Mouse (Mus musculus): ENCODE results near the gene Mrps35. TPM values are rescaled to one million over a fixed set of nuclear protein-coding genes. Genes with fewer than 3 reads are reported as not detected.
A peak's percentile ranks its signal among the peaks of the same experiment; 100 is the strongest.

The Mrps35 gene
- polyA plus RNA-seq, 1 experiment from 2014 or later = 84.1 TPM

DNA sequence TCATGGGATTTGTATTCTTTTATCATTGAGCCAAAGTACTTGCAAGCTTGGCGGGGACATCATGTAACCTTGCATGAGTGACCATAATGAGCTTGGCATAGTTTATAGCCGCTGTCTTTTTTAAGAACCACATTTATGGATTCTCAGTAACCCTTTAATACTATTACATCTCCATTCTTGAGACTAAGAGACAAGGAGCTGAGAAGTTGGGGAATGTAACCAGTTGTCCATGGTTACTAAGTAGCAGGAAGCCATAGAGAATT lies 19.5 kb upstream of the Mrps35 start:
- Histone ChIP-seq H3K4me1 (replicated peaks; ENCODE audit: control insufficient read depth, insufficient read depth, low read length) (no peaks in the 10 kb centered on the region), H3K9ac (ENCODE audit: low read depth, low read length) (no peak overlapping the region), H3K4me2 (replicated peaks; ENCODE audit: low read depth, low read length) (no peak overlapping the region), H3K36me3 (ENCODE audit: control insufficient read depth, insufficient read depth, low read length) (no peaks in the 10 kb centered on the region), H3K27ac (ENCODE audit: low read depth, low read length) (no peak overlapping the region), H3K4me3 (ENCODE audit: low read depth, low read length) (no peak overlapping the region), H3K9me3 (ENCODE audit: control insufficient read depth, low read length) (no peaks in the 10 kb centered on the region), H3K27me3 (ENCODE audit: control insufficient read depth, insufficient read depth, low read length) (no peaks in the 10 kb centered on the region)
- WGBS = 95% methylated on average over 2 of the region's 2 CpGs
- no peak for DNase-seq (ENCODE audit: low spot score)
- no peak for ATAC-seq (ENCODE audit: low FRiP score)

DNA sequence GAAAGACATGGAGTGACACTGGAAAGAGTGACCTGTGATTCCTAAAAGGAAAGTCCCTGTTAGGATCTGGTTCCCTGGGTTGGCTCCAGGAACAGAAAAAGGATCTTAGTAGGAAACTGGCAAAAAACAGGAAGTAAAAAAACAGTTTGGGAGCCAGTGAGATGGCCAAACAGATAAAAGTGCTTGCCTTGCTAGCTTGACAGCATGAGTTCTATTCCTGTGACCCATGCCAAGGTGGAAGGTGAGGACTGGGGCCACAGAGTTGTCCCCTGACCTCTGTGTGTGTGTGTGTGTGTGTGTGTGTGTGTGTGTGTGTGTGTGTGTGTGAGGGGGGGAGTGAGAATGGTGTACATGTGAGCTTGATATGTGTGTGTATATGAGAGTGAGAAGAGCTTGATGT lies 19.0 kb upstream of the Mrps35 start:
- no peaks in the 10 kb centered on the region for H3K27me3 ChIP-seq (ENCODE audit: control insufficient read depth, insufficient read depth, low read length)
- no peak overlapping the region for H3K9ac ChIP-seq (ENCODE audit: low read depth, low read length)
- no peak for DNase-seq (ENCODE audit: low spot score)

GRCm38 (mm10) chr6:147024761-147025160 lies 17.8 kb upstream of the Mrps35 start:
- no peaks in the 10 kb centered on the region for H3K9me3 ChIP-seq (ENCODE audit: control insufficient read depth, low read length)
- H3K9ac ChIP-seq (ENCODE audit: low read depth, low read length) = no peak overlapping the region
- no peaks in the 10 kb centered on the region for H3K27me3 ChIP-seq (ENCODE audit: control insufficient read depth, insufficient read depth, low read length)
- no peak for ATAC-seq (ENCODE audit: low FRiP score)
- no peak for DNase-seq (ENCODE audit: low spot score)
- H3K36me3 ChIP-seq (ENCODE audit: control insufficient read depth, insufficient read depth, low read length) = no peaks in the 10 kb centered on the region
- 88% methylated on average over 3 of the region's 3 CpGs for WGBS
- H3K4me3 ChIP-seq (ENCODE audit: low read depth, low read length) = no peak overlapping the region
- H3K4me1 ChIP-seq (replicated peaks; ENCODE audit: control insufficient read depth, insufficient read depth, low read length) = no peaks in the 10 kb centered on the region
- H3K27ac ChIP-seq (ENCODE audit: low read depth, low read length) = no peak overlapping the region
- no peak overlapping the region for H3K4me2 ChIP-seq (replicated peaks; ENCODE audit: low read depth, low read length)

More for the DNA sequence above, 19.0 kb upstream of the Mrps35 start:
- no peaks in the 10 kb centered on the region for H3K36me3 ChIP-seq (ENCODE audit: control insufficient read depth, insufficient read depth, low read length)
- H3K4me3 ChIP-seq (ENCODE audit: low read depth, low read length) = no peak overlapping the region
- no peak overlapping the region for H3K27ac ChIP-seq (ENCODE audit: low read depth, low read length)
- ATAC-seq (ENCODE audit: low FRiP score) = no peak
- H3K9me3 ChIP-seq (ENCODE audit: control insufficient read depth, low read length) = no peaks in the 10 kb centered on the region
- H3K4me2 ChIP-seq (replicated peaks; ENCODE audit: low read depth, low read length) = no peak overlapping the region
- no peaks in the 10 kb centered on the region for H3K4me1 ChIP-seq (replicated peaks; ENCODE audit: control insufficient read depth, insufficient read depth, low read length)

DNA sequence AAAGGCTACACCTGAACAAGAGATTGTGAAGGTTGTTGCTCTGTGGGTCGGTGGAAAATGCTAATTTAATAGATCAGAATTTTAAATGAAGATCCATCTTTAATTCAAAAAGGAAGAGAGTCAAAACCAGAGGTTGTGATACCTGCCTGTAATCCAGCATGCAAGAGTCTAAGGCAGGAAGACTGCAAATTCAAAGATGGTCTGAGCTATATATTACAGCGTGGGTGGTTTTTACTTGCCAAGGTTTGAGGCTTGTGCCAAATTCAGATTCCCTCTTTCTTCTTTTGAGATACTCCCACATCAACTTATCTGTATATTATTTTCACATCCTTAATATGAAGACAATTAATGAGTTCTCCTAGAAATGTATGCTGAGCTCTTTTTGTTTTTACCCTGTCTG lies 14.2 kb upstream of the Mrps35 start:
- Histone ChIP-seq H3K4me3 (ENCODE audit: low read depth, low read length) (no peak overlapping the region), H3K9me3 (ENCODE audit: control insufficient read depth, low read length) (no peaks in the 10 kb centered on the region), H3K9ac (ENCODE audit: low read depth, low read length) (no peak overlapping the region), H3K36me3 (ENCODE audit: control insufficient read depth, insufficient read depth, low read length) (no peaks in the 10 kb centered on the region), H3K27ac (ENCODE audit: low read depth, low read length) (no peak overlapping the region), H3K4me1 (replicated peaks; ENCODE audit: control insufficient read depth, insufficient read depth, low read length) (no peaks in the 10 kb centered on the region), H3K27me3 (ENCODE audit: control insufficient read depth, insufficient read depth, low read length) (no peaks in the 10 kb centered on the region), H3K4me2 (replicated peaks; ENCODE audit: low read depth, low read length) (no peak overlapping the region)
- ATAC-seq (ENCODE audit: low FRiP score) (no peak), DNase-seq (ENCODE audit: low spot score) (no peak)
- 80% methylated on average over 2 of the region's 2 CpGs for WGBS

- Histone ChIP-seq H3K27ac (ENCODE audit: low read depth, low read length) (no peak overlapping the region), H3K36me3 (ENCODE audit: control insufficient read depth, insufficient read depth, low read length) (no peaks in the 10 kb centered on the region), H3K4me3 (ENCODE audit: low read depth, low read length) (no peak overlapping the region), H3K4me1 (replicated peaks; ENCODE audit: control insufficient read depth, insufficient read depth, low read length) (no peaks in the 10 kb centered on the region), H3K9ac (ENCODE audit: low read depth, low read length) (no peak overlapping the region), H3K27me3 (ENCODE audit: control insufficient read depth, insufficient read depth, low read length) (no peaks in the 10 kb centered on the region), H3K9me3 (ENCODE audit: control insufficient read depth, low read length) (no peaks in the 10 kb centered on the region), H3K4me2 (replicated peaks; ENCODE audit: low read depth, low read length) (no peak overlapping the region)
- WGBS = 95% methylated on average over 9 of the region's 9 CpGs
- ATAC-seq (ENCODE audit: low FRiP score) (no peak), DNase-seq (ENCODE audit: low spot score) (no peak)
These were observed 13.0 kb upstream of the Mrps35 start for GRCm38 (mm10) chr6:147029591-147029990.

DNA sequence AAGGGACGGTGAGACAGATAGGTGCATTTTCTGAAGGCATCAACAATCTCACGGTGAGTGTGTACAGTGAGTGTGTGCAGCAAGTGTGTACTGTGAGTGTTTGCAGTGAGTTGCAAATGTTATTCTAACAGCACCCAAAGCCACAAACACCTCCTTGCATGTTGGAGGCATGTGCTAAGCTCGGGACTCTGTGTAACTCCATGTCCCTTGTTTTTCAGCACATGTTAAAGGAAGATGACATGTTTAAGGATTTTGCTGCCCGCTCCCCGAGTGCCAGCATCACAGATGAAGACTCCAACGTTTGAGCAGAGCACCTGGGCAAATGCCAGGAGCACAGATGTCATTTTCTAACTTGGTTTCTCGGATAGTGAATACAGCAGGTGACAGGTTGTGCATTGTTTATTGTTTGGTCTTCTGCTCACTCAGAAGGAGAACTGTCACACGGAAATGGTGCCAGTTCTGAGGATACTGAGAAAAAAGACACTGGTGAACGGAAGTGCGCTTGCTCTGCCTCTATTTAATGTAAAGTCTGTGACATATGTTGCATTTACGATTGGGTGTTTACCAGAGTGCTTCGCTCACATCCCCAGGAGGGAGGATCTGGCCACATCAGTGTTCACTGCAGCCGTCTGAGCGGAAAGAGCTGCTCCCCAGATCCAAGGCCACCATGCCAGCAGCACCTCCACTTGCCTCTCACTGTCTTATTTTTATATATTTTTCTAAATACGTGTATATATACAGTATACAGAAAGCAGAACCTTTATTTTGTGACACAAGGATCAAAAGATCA lies 12.3 kb upstream of the Mrps35 start:
- Histone ChIP-seq H3K36me3 (ENCODE audit: control insufficient read depth, insufficient read depth, low read length) (no peaks in the 10 kb centered on the region), H3K27me3 (ENCODE audit: control insufficient read depth, insufficient read depth, low read length) (no peaks in the 10 kb centered on the region), H3K9me3 (ENCODE audit: control insufficient read depth, low read length) (no peaks in the 10 kb centered on the region), H3K4me3 (ENCODE audit: low read depth, low read length) (no peak overlapping the region), H3K4me2 (replicated peaks; ENCODE audit: low read depth, low read length) (no peak overlapping the region), H3K4me1 (replicated peaks; ENCODE audit: control insufficient read depth, insufficient read depth, low read length) (no peaks in the 10 kb centered on the region), H3K9ac (ENCODE audit: low read depth, low read length) (no peak overlapping the region), H3K27ac (ENCODE audit: low read depth, low read length) (no peak overlapping the region)
- WGBS = 90% methylated on average over 15 of the region's 15 CpGs
- no peak for ATAC-seq (ENCODE audit: low FRiP score)
- no peak for DNase-seq (ENCODE audit: low spot score)

GRCm38 (mm10) chr6:147032303-147032925 lies 10.2 kb upstream of the Mrps35 start, which contains the start of gene Rep15:
Gene Rep15, plus strand, starts transcription at chr6:147032584.
- WGBS = 36% methylated on average over 13 of the region's 13 CpGs
- DNase-seq (ENCODE audit: low spot score) = no peak
- no peak within 1 kb of the TSS for H3K4me3 ChIP-seq (ENCODE audit: low read depth, low read length)
- no peaks in the 10 kb centered on the region for H3K9me3 ChIP-seq (ENCODE audit: control insufficient read depth, low read length)
- H3K4me1 ChIP-seq (replicated peaks; ENCODE audit: control insufficient read depth, insufficient read depth, low read length) = no peaks in the 10 kb centered on the region
- no peak within 1 kb of the TSS for H3K4me2 ChIP-seq (replicated peaks; ENCODE audit: low read depth, low read length)
- no peaks in the 10 kb centered on the region for H3K27me3 ChIP-seq (ENCODE audit: control insufficient read depth, insufficient read depth, low read length)
- H3K27ac ChIP-seq (ENCODE audit: low read depth, low read length) = no peak within 1 kb of the TSS
- ATAC-seq (ENCODE audit: low FRiP score) = no peak
- no peaks in the 10 kb centered on the region for H3K36me3 ChIP-seq (ENCODE audit: control insufficient read depth, insufficient read depth, low read length)
- no peak within 1 kb of the TSS for H3K9ac ChIP-seq (ENCODE audit: low read depth, low read length)

GRCm38 (mm10) chr6:147043633-147044032 lies 1.1 kb downstream of the Mrps35 start:
- no peaks in the 10 kb centered on the region for H3K4me1 ChIP-seq (replicated peaks; ENCODE audit: control insufficient read depth, insufficient read depth, low read length)
- ATAC-seq (ENCODE audit: low FRiP score) = no peak
- peak overlapping the region; percentile 38 for H3K4me2 ChIP-seq (replicated peaks; ENCODE audit: low read depth, low read length)
- no peaks in the 10 kb centered on the region for H3K27me3 ChIP-seq (ENCODE audit: control insufficient read depth, insufficient read depth, low read length)
- WGBS = 58% methylated on average over 7 of the region's 7 CpGs
- H3K4me3 ChIP-seq (ENCODE audit: low read depth, low read length) = peak overlapping the region; percentile 84
- H3K27ac ChIP-seq (ENCODE audit: low read depth, low read length) = no peak overlapping the region
- DNase-seq (ENCODE audit: low spot score) = peak; percentile 7
- H3K9ac ChIP-seq (ENCODE audit: low read depth, low read length) = no peak overlapping the region; the same call in 1 of the 2 replicates
- 0 out of 2 replicates have a peak, but pooled peaks cover 2% of the 10 kb centered on the region for H3K36me3 ChIP-seq (ENCODE audit: control insufficient read depth, insufficient read depth, low read length)
- H3K9me3 ChIP-seq (ENCODE audit: control insufficient read depth, low read length) = no peaks in the 10 kb centered on the region

DNA sequence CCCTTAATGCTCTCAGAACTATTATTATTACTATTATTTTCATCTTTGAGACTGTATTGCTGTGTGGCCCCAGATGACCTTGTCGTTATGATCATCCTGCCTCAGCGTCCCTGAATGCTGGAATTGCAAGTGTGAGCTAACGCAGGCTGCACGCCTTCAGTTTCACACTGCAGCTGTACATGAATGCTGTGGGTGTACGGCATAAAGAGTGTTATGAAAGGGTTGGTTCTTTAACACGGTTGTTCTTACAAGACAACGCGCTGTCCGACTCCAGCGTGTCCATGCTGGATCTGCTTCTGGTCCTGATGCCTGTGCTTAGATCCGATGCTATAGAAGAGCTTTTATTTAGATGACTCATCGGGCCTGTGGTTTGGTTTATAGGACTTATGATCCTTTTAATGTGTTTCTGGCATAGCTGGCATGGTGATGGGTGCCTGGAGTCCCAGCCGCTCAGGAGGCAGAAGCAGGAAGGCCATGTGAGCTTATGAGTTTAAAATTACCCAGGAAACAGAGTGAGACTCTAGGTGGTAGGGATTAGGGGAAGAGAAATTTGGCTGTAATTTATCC lies 6.8 kb downstream of the Mrps35 start:
- H3K9me3 ChIP-seq (ENCODE audit: control insufficient read depth, low read length) = no peaks in the 10 kb centered on the region
- no peaks in the 10 kb centered on the region for H3K27me3 ChIP-seq (ENCODE audit: control insufficient read depth, insufficient read depth, low read length)
- no peak overlapping the region for H3K27ac ChIP-seq (ENCODE audit: low read depth, low read length)
- DNase-seq (ENCODE audit: low spot score) (no peak), ATAC-seq (ENCODE audit: low FRiP score) (no peak)
- H3K9ac ChIP-seq (ENCODE audit: low read depth, low read length) = no peak overlapping the region
- 96% methylated on average over 13 of the region's 13 CpGs for WGBS
- no peak overlapping the region for H3K4me2 ChIP-seq (replicated peaks; ENCODE audit: low read depth, low read length)
- H3K4me1 ChIP-seq (replicated peaks; ENCODE audit: control insufficient read depth, insufficient read depth, low read length) = no peaks in the 10 kb centered on the region
- 0 out of 2 replicates have a peak, but pooled peaks cover 2% of the 10 kb centered on the region for H3K36me3 ChIP-seq (ENCODE audit: control insufficient read depth, insufficient read depth, low read length)
- no peak overlapping the region for H3K4me3 ChIP-seq (ENCODE audit: low read depth, low read length)

Data from hindbrain, embryonic 11.5 days (tissue).